Mouse (Mus musculus): ENCODE measurements around the gene Fcamr. TPM values are rescaled to one million over a fixed set of nuclear protein-coding genes. Genes with fewer than 3 reads are reported as not detected.

The Fcamr gene
- polyA plus RNA-seq, 1 experiment from 2014 or later: not detected

DNA sequence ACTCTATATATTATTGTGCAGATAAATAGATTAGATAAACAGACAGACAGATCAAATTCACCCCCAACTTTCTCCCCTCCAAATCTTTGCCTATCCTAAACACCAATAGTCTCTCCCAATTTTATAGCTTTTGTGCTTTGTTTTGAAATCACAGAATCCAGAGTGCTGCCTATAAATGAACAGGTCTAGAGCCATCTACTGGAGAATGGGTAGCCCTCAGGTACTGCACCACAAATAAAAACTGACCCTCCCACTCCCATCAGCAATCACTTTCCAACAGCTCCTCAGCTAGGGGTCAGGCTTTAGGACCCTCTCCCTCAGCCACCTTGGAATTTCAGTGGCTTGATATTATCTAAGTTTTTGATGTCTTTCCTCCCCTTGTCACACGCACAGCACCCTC is 24.1 kb upstream of the Fcamr start:
- no peak overlapping the region for H3K27ac ChIP-seq
- WGBS: 77% methylated on average over 1 of the region's 1 CpGs
- no peak overlapping the region for H3K4me2 ChIP-seq
- no peak overlapping the region for H3K4me3 ChIP-seq (replicated peaks)
- no peak overlapping the region for H3K9ac ChIP-seq (replicated peaks)
- no peaks in the 10 kb centered on the region for H3K4me1 ChIP-seq (replicated peaks)
- no peaks in the 10 kb centered on the region for H3K36me3 ChIP-seq
- no peaks in the 10 kb centered on the region for H3K27me3 ChIP-seq
- ATAC-seq (ENCODE audit: insufficient number of reproducible peaks, insufficient read depth, low FRiP score, low TSS enrichment, low read depth): no peak
- H3K9me3 ChIP-seq: no peaks in the 10 kb centered on the region

DNA sequence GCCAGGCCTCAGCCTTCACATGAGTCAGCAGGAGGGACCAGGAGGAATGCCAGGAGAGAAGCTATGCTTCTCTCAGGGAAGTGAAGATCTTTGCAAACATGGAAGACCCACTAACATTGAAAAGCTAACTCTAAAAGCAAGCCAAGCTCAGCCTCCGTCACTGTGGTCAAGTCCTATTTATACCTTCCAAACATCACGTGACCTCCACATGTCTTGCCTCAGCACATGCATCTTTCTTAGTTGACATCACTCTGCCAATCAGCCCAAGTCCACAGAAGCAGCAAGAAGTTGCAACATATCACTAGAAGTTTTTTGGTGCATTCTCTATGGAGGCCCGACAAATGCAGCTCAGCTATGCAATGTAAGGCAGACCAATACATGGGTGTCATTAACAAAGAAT is 20.8 kb upstream of the Fcamr start:
- 86% methylated on average over 3 of the region's 3 CpGs for WGBS

DNA sequence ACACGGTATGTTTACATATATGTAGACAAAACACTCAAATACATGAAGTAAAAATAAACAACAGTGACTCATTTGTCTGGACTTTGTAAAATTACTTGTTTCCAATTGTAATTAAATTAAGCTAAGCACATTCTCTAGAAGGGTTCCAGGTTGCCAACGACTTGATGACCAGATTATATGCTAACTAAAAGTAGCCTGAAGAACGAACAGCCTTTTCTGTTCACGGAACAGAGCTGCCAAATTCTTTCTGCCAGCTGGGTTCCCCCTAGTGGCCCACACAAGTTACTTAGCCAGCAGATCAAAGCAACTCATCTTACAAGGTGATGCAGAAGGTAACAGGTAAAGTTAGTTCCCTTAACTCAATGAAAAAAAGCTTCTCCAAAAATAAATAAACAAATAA is 16.6 kb upstream of the Fcamr start:
- H3K4me2 ChIP-seq: no peak overlapping the region
- WGBS: 29% methylated on average over 4 of the region's 4 CpGs
- no peaks in the 10 kb centered on the region for H3K27me3 ChIP-seq
- H3K27ac ChIP-seq: no peak overlapping the region
- H3K4me3 ChIP-seq (replicated peaks): no peak overlapping the region
- H3K9me3 ChIP-seq: no peaks in the 10 kb centered on the region
- ATAC-seq (ENCODE audit: insufficient number of reproducible peaks, insufficient read depth, low FRiP score, low TSS enrichment, low read depth): no peak
- H3K4me1 ChIP-seq (replicated peaks): no peaks in the 10 kb centered on the region
- H3K9ac ChIP-seq (replicated peaks): no peak overlapping the region
- H3K36me3 ChIP-seq: no peaks in the 10 kb centered on the region

More for the DNA sequence above, 20.8 kb upstream of the Fcamr start:
- Histone ChIP-seq H3K9ac (replicated peaks) (no peak overlapping the region), H3K27ac (no peak overlapping the region), H3K4me2 (no peak overlapping the region), H3K9me3 (no peaks in the 10 kb centered on the region), H3K27me3 (no peaks in the 10 kb centered on the region), H3K36me3 (no peaks in the 10 kb centered on the region), H3K4me3 (replicated peaks) (no peak overlapping the region), H3K4me1 (replicated peaks) (no peaks in the 10 kb centered on the region)
- ATAC-seq (ENCODE audit: insufficient number of reproducible peaks, insufficient read depth, low FRiP score, low TSS enrichment, low read depth): no peak

DNA sequence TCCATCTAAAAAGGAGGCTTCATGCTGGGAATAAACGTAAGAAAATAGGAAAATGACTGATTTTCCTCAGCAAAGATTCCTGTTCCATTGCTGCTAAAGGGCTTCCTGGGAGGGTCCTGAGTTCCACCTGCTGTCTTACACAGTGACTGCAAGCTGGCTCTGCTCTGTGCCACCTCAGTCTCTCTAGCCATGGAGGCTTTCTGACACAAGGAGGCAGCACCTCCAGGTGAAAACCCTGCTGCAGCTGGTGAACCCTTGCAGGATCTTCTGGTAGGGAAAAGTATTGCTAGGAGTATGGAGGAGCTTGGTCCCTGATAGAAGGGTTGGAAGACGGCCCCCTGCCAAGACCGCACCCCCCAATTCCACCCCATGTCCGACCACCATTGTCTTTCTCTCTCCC is 13.7 kb upstream of the Fcamr start:
- no peaks in the 10 kb centered on the region for H3K27me3 ChIP-seq
- no peak overlapping the region for H3K4me3 ChIP-seq (replicated peaks)
- WGBS: 43% methylated on average over 4 of the region's 4 CpGs
- H3K36me3 ChIP-seq: no peaks in the 10 kb centered on the region
- H3K4me2 ChIP-seq: no peak overlapping the region
- peaks cover 3% of the 10 kb centered on the region; the same call in 1 of the 2 replicates for H3K9me3 ChIP-seq
- no peak overlapping the region for H3K27ac ChIP-seq
- ATAC-seq (ENCODE audit: insufficient number of reproducible peaks, insufficient read depth, low FRiP score, low TSS enrichment, low read depth): no peak
- H3K4me1 ChIP-seq (replicated peaks): no peaks in the 10 kb centered on the region
- H3K9ac ChIP-seq (replicated peaks): no peak overlapping the region

DNA sequence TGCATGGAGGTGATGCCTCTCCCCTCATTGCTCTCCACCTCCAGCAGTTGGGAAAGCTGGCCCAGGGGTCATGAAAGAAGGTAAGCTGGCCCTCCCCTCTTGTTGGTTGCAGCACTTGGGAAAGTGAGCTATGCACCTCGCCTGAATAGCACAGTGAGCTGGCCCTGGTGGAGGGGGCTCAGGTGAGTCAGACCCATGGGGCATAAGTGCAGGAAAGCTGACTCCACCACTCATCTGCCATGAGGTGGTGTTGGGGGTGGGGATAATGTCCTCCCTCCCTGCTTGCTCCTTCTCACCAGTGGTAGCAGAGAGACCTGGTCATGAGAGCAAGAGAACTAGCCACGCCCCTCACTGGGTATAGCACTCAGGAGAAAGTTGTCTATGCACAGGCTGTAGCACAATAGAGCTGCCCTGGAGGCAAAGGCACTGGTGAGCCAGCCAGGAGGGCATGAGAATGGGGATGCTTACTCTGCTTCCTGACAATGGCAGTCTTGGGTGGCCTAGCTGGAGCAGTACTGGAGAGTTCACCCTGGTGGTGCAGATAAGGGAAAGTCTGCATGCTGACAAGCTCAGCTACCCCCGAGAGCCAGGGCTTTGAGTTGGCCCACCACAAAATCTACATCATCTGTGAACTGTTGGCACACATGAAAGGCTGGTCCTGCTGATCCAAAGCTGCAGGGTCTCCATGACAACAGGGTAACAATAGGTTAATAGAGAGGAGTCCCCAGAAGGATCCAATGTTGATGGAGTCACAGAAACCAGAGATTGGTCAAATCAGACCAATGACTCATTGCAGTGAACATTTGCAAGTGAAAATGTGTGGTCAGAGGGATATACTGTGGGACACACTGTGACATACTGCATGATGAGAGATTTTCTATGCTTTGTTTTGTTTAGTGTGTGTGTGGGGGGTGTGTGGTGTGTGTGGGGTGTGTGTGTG is 10.9 kb upstream of the Fcamr start:
- no peaks in the 10 kb centered on the region for H3K4me1 ChIP-seq (replicated peaks)
- no peak overlapping the region for H3K27ac ChIP-seq
- H3K9ac ChIP-seq (replicated peaks): no peak overlapping the region
- no peaks in the 10 kb centered on the region for H3K36me3 ChIP-seq
- H3K4me3 ChIP-seq (replicated peaks): no peak overlapping the region
- no peaks in the 10 kb centered on the region for H3K27me3 ChIP-seq
- 62% methylated on average over 3 of the region's 3 CpGs for WGBS
- ATAC-seq (ENCODE audit: insufficient number of reproducible peaks, insufficient read depth, low FRiP score, low TSS enrichment, low read depth): no peak
- peaks cover 3% of the 10 kb centered on the region; the same call in 1 of the 2 replicates for H3K9me3 ChIP-seq
- H3K4me2 ChIP-seq: no peak overlapping the region

DNA sequence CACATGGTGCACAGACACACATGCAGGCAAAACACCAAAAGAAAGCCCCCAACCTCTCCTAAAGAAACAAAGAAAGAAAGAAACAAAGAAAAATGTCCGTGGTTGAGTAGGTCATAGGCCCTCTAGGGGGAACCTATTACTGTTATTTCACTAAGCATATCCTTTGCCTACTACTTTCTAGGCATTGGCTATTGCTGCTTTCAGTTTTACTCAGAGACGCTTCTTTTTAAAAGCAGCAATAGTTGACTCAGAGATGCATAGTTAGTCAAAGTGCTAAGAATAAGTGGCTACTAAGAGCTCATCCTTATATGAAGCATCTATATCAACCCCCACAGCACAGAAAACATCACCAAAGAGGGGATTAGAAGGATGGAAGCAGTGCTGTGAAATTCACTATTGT is 5.4 kb upstream of the Fcamr start:
- Histone ChIP-seq H3K4me1 (replicated peaks) (no peaks in the 10 kb centered on the region), H3K4me3 (replicated peaks) (no peak overlapping the region), H3K27me3 (no peaks in the 10 kb centered on the region), H3K4me2 (no peak overlapping the region), H3K36me3 (no peaks in the 10 kb centered on the region), H3K9ac (replicated peaks) (no peak overlapping the region), H3K27ac (no peak overlapping the region), H3K9me3 (peaks cover 3% of the 10 kb centered on the region; the same call in 1 of the 2 replicates)
- no peak for ATAC-seq (ENCODE audit: insufficient number of reproducible peaks, insufficient read depth, low FRiP score, low TSS enrichment, low read depth)
- 80% methylated on average over 2 of the region's 2 CpGs for WGBS

DNA sequence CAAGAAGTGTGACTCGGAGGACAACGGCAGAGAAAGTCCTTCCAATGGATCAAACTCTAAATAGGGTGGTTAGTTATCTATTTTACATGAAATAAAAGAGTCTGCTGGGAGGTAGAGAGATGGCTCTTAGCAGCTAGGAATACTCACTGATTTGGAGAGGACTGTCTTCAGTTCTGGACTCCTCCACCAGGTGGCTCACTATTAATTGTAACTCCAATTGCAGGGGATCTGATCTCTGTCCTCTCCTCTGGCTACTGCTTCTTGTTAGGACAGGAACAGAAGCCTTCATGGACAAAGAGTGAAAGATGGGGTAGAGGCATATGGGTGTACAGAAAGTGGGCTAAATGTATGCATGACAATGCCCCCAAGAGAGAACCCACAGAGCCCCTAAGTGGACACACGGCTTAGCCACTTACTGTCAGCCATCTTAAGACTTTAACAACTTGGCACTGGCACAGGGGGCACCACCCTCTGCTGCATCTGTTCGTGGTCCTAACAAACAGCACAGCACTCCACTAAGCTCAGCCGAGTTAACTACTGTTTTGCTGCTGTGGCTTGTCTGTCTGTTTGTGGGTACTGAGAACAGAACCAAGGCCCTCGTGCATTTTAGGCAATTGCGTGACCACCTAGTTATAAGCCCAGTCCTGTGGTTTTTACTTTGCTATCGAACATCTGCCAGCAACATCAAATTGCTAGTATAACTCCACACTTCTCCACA is 3.6 kb upstream of the Fcamr start:
- WGBS: 78% methylated on average over 8 of the region's 8 CpGs
- no peak for ATAC-seq (ENCODE audit: insufficient number of reproducible peaks, insufficient read depth, low FRiP score, low TSS enrichment, low read depth)
- Histone ChIP-seq H3K9ac (replicated peaks) (no peak overlapping the region), H3K9me3 (no peaks in the 10 kb centered on the region; the same call in 1 of the 2 replicates), H3K27me3 (no peaks in the 10 kb centered on the region), H3K4me2 (no peak overlapping the region), H3K4me1 (replicated peaks) (no peaks in the 10 kb centered on the region), H3K36me3 (no peaks in the 10 kb centered on the region), H3K4me3 (replicated peaks) (no peak overlapping the region), H3K27ac (no peak overlapping the region)

DNA sequence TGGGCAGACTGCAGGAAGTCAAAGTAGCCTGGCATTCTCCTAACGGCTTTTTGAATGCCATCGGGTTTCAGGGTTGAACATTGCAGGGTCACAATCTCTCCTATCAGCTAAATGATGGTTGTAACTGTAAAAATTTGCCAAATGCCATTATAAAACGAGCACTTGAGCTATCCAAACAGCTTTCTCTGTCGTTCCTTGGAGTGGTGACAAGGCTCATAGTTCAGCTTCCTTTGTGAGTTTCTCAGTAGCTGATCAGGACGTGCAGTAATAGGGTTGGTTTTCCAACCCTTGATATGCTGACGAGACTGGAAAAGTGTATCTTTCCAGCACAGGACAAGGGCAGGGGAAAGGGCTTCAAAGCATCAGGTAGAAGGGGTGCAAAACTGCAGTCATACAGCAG is 2.7 kb upstream of the Fcamr start:
- no peak overlapping the region for H3K4me3 ChIP-seq (replicated peaks)
- 62% methylated on average over 6 of the region's 6 CpGs for WGBS
- ATAC-seq (ENCODE audit: insufficient number of reproducible peaks, insufficient read depth, low FRiP score, low TSS enrichment, low read depth): no peak
- no peak overlapping the region for H3K27ac ChIP-seq
- no peak overlapping the region for H3K9ac ChIP-seq (replicated peaks)
- H3K9me3 ChIP-seq: no peaks in the 10 kb centered on the region
- no peak overlapping the region for H3K4me2 ChIP-seq
- peaks cover 7% of the 10 kb centered on the region for H3K4me1 ChIP-seq (replicated peaks)
- H3K36me3 ChIP-seq: no peaks in the 10 kb centered on the region
- H3K27me3 ChIP-seq: no peaks in the 10 kb centered on the region

DNA sequence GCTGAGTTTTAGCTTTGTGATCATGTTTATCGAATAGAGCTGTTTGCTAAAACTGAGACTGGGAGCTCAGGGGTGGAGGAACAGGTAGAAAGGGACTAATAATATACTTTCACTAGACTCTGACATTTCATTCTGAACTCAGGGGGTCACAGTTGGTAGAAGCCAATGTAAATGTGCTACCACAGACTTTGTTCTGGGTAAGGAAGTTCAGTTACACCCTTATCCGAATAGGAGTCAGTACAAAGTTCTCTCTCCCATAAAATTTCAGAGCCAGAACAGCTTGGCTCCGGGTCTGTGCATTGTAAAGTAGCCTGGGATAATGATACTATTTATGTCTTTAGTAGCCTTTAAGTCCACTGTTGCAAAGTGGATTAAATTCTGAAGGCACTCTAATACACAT is 2.2 kb upstream of the Fcamr start:
- 54% methylated on average over 3 of the region's 3 CpGs for WGBS
- no peak for ATAC-seq (ENCODE audit: insufficient number of reproducible peaks, insufficient read depth, low FRiP score, low TSS enrichment, low read depth)

DNA sequence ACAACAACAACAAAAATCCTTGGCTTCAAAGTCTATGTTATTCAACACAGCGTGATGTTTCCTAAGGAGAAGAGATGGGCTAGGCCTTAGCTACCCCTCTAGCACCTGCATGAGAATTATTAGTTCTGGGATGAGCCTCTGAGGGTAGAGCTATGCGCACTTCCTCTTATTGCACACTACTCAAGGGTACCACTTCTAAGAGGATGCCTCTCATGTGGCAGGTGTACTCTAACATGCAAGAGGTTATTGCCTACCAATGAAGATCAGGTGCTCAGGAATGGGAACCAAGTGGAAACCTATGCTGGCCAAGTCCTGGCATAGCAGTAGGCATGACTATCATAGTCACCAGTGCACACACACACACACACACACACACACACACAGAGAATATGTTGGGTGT is 1.3 kb upstream of the Fcamr start:
- Histone ChIP-seq H3K4me3 (replicated peaks) (no peak overlapping the region), H3K36me3 (no peaks in the 10 kb centered on the region), H3K27ac (no peak overlapping the region), H3K9me3 (no peaks in the 10 kb centered on the region), H3K9ac (replicated peaks) (no peak overlapping the region), H3K4me2 (no peak overlapping the region), H3K4me1 (replicated peaks) (peaks cover 9% of the 10 kb centered on the region), H3K27me3 (no peaks in the 10 kb centered on the region)
- WGBS: 89% methylated on average over 2 of the region's 2 CpGs
- no peak for ATAC-seq (ENCODE audit: insufficient number of reproducible peaks, insufficient read depth, low FRiP score, low TSS enrichment, low read depth)

More for the DNA sequence above, 2.2 kb upstream of the Fcamr start:
- no peaks in the 10 kb centered on the region for H3K9me3 ChIP-seq
- H3K9ac ChIP-seq (replicated peaks): no peak overlapping the region
- no peak overlapping the region for H3K4me3 ChIP-seq (replicated peaks)
- peaks cover 9% of the 10 kb centered on the region for H3K4me1 ChIP-seq (replicated peaks)
- no peaks in the 10 kb centered on the region for H3K27me3 ChIP-seq
- no peak overlapping the region for H3K27ac ChIP-seq
- no peak overlapping the region for H3K4me2 ChIP-seq
- no peaks in the 10 kb centered on the region for H3K36me3 ChIP-seq

DNA sequence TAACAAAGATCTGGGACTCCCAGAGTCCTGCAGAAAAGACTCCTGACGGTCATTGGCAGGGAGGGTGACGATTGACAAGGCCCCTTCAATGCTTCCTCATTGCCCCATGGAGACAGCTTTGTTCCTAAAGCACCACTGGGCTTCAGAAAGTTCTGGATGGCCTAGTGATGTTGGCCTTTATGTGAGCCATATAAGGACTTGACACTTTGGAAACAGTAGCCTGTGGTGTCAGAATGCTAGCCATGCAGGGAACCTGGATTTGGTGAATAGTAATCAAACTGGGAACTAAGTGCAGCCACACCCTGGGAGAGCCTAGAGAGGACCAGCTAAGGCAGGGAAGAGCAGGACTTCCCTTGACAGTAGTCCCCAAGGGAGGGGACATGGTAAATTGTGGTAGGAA is 809 bp downstream of the Fcamr start:
- no peaks in the 10 kb centered on the region for H3K36me3 ChIP-seq
- H3K27ac ChIP-seq: no peak overlapping the region
- H3K4me3 ChIP-seq (replicated peaks): no peak overlapping the region
- 73% methylated on average over 2 of the region's 2 CpGs for WGBS
- H3K4me1 ChIP-seq (replicated peaks): peaks cover 9% of the 10 kb centered on the region
- H3K27me3 ChIP-seq: no peaks in the 10 kb centered on the region; the same call in 1 of the 2 replicates
- ATAC-seq (ENCODE audit: insufficient number of reproducible peaks, insufficient read depth, low FRiP score, low TSS enrichment, low read depth): no peak
- no peaks in the 10 kb centered on the region for H3K9me3 ChIP-seq
- no peak overlapping the region for H3K4me2 ChIP-seq
- H3K9ac ChIP-seq (replicated peaks): no peak overlapping the region

Measured in limb, embryonic 12.5 days (tissue).